ENCODE assay signal across 8 mouse cellular contexts in genomic region chr17:69181560-69182316, GRCm38 (mm10).
DNase-seq lines count a peak whose midpoint lies in the region; ATAC-seq and TF ChIP-seq lines count a peak whose summit lies in the region.

No protein-coding gene starts in this region.

- H3K9me3 ChIP-seq in kidney, embryonic 15.5 days (replicated peaks), result no peaks in the 10 kb centered on the region
- no peaks in the 10 kb centered on the region for H3K9me3 ChIP-seq in forebrain, embryonic 11.5 days (ENCODE audit: control insufficient read depth, low read length)
- H3K9me3 ChIP-seq in intestine, embryonic 14.5 days (ENCODE audit: control insufficient read depth, low read length), result no peaks in the 10 kb centered on the region
- H3K9me3 ChIP-seq in neural tube, embryonic 11.5 days (ENCODE audit: control insufficient read depth, low read length), result no peaks in the 10 kb centered on the region

- H3K27me3 ChIP-seq in kidney, embryonic 15.5 days, result no peaks in the 10 kb centered on the region
- H3K27me3 ChIP-seq in forebrain, embryonic 11.5 days (ENCODE audit: control insufficient read depth, insufficient read depth, low read length), result no peaks in the 10 kb centered on the region
- no peaks in the 10 kb centered on the region for H3K27me3 ChIP-seq in intestine, embryonic 14.5 days (replicated peaks; ENCODE audit: control insufficient read depth, insufficient read depth, low read length)
- H3K27me3 ChIP-seq in neural tube, embryonic 11.5 days (ENCODE audit: control insufficient read depth, insufficient read depth, low read length), result no peaks in the 10 kb centered on the region

- no peak for TF ChIP-seq CTCF in left cerebral cortex, adult 2 months (IDR thresholded peaks at IDR 0.05)

- no peaks in the 10 kb centered on the region for H3K36me3 ChIP-seq in kidney, embryonic 15.5 days
- no peaks in the 10 kb centered on the region for H3K36me3 ChIP-seq in forebrain, embryonic 11.5 days (ENCODE audit: control insufficient read depth, insufficient read depth, low read length)
- H3K36me3 ChIP-seq in intestine, embryonic 14.5 days (ENCODE audit: control insufficient read depth, insufficient read depth, low read length), result no peaks in the 10 kb centered on the region
- H3K36me3 ChIP-seq in neural tube, embryonic 11.5 days (ENCODE audit: control insufficient read depth, insufficient read depth, low read length), result no peaks in the 10 kb centered on the region

- H3K27ac ChIP-seq in kidney, embryonic 15.5 days, result no peak overlapping the region
- peak overlapping the region; percentile 59 for H3K27ac ChIP-seq in forebrain, embryonic 11.5 days (ENCODE audit: low read depth, low read length)
- peak overlapping the region; percentile 54; the same call in 1 of the 2 replicates for H3K27ac ChIP-seq in intestine, embryonic 14.5 days (ENCODE audit: low read depth)
- peak overlapping the region; percentile 70; the same call in 1 of the 2 replicates for H3K27ac ChIP-seq in neural tube, embryonic 11.5 days (ENCODE audit: low read depth, low read length)
- H3K27ac ChIP-seq in left cerebral cortex, adult 2 months, result no peak overlapping the region

- no peak for ATAC-seq in kidney, embryonic 15.5 days (replicated peaks; ENCODE audit: low FRiP score)
- ATAC-seq in forebrain, embryonic 11.5 days (replicated peaks; ENCODE audit: low FRiP score), result peak; percentile 60
- ATAC-seq in intestine, embryonic 14.5 days (replicated peaks; ENCODE audit: low FRiP score, low TSS enrichment, low read depth), result peak; percentile 69
- peak; percentile 68 for ATAC-seq in neural tube, embryonic 11.5 days (ENCODE audit: insufficient read depth, low FRiP score, low TSS enrichment)

- WGBS in kidney, embryonic 15.5 days, result 27% methylated on average over 7 of the region's 7 CpGs
- 32% methylated on average over 7 of the region's 7 CpGs for WGBS in forebrain, embryonic 11.5 days
- WGBS in intestine, embryonic 14.5 days, result 20% methylated on average over 7 of the region's 7 CpGs
- 19% methylated on average over 7 of the region's 7 CpGs for WGBS in neural tube, embryonic 11.5 days

- intact Hi-C loops in left cerebral cortex, adult 2 months (cut with DNase I), result no loop called here

- no peak for DNase-seq in kidney, adult 18-20 months
- DNase-seq in forebrain, embryonic 11.5 days (ENCODE audit: low spot score), result peak; percentile 53
- DNase-seq in intestine, embryonic 14.5 days (ENCODE audit: low spot score), result peak; percentile 66
- peak; percentile 55 for DNase-seq in neural tube, embryonic 11.5 days (ENCODE audit: low spot score)
- DNase-seq in left cerebral cortex, adult 2 months (ENCODE audit: extremely low spot score in 1 of 2, low spot score in 2 of 2), result no peak
- DNase-seq in cerebellum, adult 18-20 months, result no peak
- no peak for DNase-seq in cerebellum, adult 8-10 months

- no peak overlapping the region for H3K4me3 ChIP-seq in kidney, embryonic 15.5 days (replicated peaks)
- H3K4me3 ChIP-seq in forebrain, embryonic 11.5 days (ENCODE audit: low read depth, low read length), result no peak overlapping the region
- no peak overlapping the region for H3K4me3 ChIP-seq in intestine, embryonic 14.5 days (ENCODE audit: low read depth, low read length)
- H3K4me3 ChIP-seq in neural tube, embryonic 11.5 days (ENCODE audit: low read depth, low read length), result no peak overlapping the region
- H3K4me3 ChIP-seq in left cerebral cortex, adult 2 months, result no peak overlapping the region

- H3K9ac ChIP-seq in kidney, embryonic 15.5 days, result no peak overlapping the region
- no peak overlapping the region for H3K9ac ChIP-seq in forebrain, embryonic 11.5 days (ENCODE audit: low read length)
- no peak overlapping the region for H3K9ac ChIP-seq in intestine, embryonic 14.5 days (ENCODE audit: low read length)
- no peak overlapping the region for H3K9ac ChIP-seq in neural tube, embryonic 11.5 days (ENCODE audit: low read length)

- H3K4me2 ChIP-seq in kidney, embryonic 15.5 days, result peak overlapping the region; percentile 41
- H3K4me2 ChIP-seq in forebrain, embryonic 11.5 days (ENCODE audit: low read depth, low read length, severe bottlenecking), result peak overlapping the region; percentile 22; the same call in 1 of the 2 replicates
- peak overlapping the region; percentile 36 for H3K4me2 ChIP-seq in intestine, embryonic 14.5 days (ENCODE audit: low read length)
- H3K4me2 ChIP-seq in neural tube, embryonic 11.5 days (ENCODE audit: low read depth), result peak overlapping the region; percentile 26; the same call in 1 of the 2 replicates

- peaks cover 11% of the 10 kb centered on the region; the same call in 1 of the 2 replicates for H3K4me1 ChIP-seq in kidney, embryonic 15.5 days
- H3K4me1 ChIP-seq in forebrain, embryonic 11.5 days (replicated peaks; ENCODE audit: control insufficient read depth, insufficient read depth, low read length), result peaks cover 7% of the 10 kb centered on the region
- peaks cover 19% of the 10 kb centered on the region for H3K4me1 ChIP-seq in intestine, embryonic 14.5 days (replicated peaks; ENCODE audit: control insufficient read depth, insufficient read depth, low read length)
- peaks cover 7% of the 10 kb centered on the region for H3K4me1 ChIP-seq in neural tube, embryonic 11.5 days (ENCODE audit: control insufficient read depth, insufficient read depth, low read length)

Comparison
In these comparisons a context has a peak if more than half of its experiments do, and no peak if none do; other contexts are left out.
1. H3K27ac ChIP-seq: peak in forebrain, embryonic 11.5 days (single experiment), intestine, embryonic 14.5 days (single experiment) and neural tube, embryonic 11.5 days (single experiment); none in kidney, embryonic 15.5 days (single experiment) and left cerebral cortex, adult 2 months (single experiment).
2. DNase-seq: peak in forebrain, embryonic 11.5 days (single experiment), intestine, embryonic 14.5 days (single experiment) and neural tube, embryonic 11.5 days (single experiment); none in kidney, adult 18-20 months (single experiment), left cerebral cortex, adult 2 months (0 of 2), cerebellum, adult 18-20 months (0 of 2) and cerebellum, adult 8-10 months (single experiment).
3. Peak in every context shown above with its lines, with median percentiles within 50 percentile points of each other: H3K4me2 ChIP-seq.